In genomic region chr16:52159958-52160504, GRCm38 (mm10) we compare ENCODE assay signal across 23 mouse cellular contexts.
DNase-seq lines count a peak whose midpoint lies in the region; ATAC-seq and TF ChIP-seq lines count a peak whose summit lies in the region.
"Had no signal": no experiment of that assay in that cellular context is flagged by ENCODE, and none has a peak within 500 bp of the region (broad histone marks: within the 10 kb centered on the region; RNA-seq: fewer than 3 reads in every experiment).

No protein-coding gene starts in this region.

- in situ Hi-C loops in CH12.LX (cut with MboI; ENCODE audit: low pct_ligation_motif_present, low pct_unique_long_range_greater_than_20kb, low sequenced_read_pairs) = no loop called here

- H3K4me3 ChIP-seq in embryonic facial prominence, embryonic 14.5 days (ENCODE audit: low read depth, low read length) = no peak overlapping the region
- H3K4me3 ChIP-seq in embryonic facial prominence, embryonic 10.5 days = no peak overlapping the region
- H3K4me3 ChIP-seq in hindbrain, embryonic 15.5 days = no peak overlapping the region
- H3K4me3 ChIP-seq in hindbrain, embryonic 11.5 days (ENCODE audit: low read depth, low read length) = no peak overlapping the region
- no peak overlapping the region for H3K4me3 ChIP-seq in CH12.LX (replicated peaks in 1 of 3; ENCODE audit: low read depth in 2 of 3, low read length in 2 of 3, poor library complexity in 1 of 3)
- H3K4me3 ChIP-seq: embryonic facial prominence, embryonic 13.5 days; forebrain, embryonic 13.5 days; forebrain, embryonic 15.5 days had no signal

- no peak overlapping the region for H3K4me2 ChIP-seq in embryonic facial prominence, embryonic 14.5 days (ENCODE audit: low read depth, low read length)
- no peak overlapping the region for H3K4me2 ChIP-seq in hindbrain, embryonic 15.5 days
- H3K4me2 ChIP-seq in hindbrain, embryonic 11.5 days (replicated peaks; ENCODE audit: low read depth, low read length) = no peak overlapping the region
- no peak overlapping the region for H3K4me2 ChIP-seq in CH12.LX (ENCODE audit: insufficient read depth, low read depth, poor library complexity, severe bottlenecking)
- H3K4me2 ChIP-seq: embryonic facial prominence, embryonic 13.5 days; forebrain, embryonic 13.5 days; forebrain, embryonic 15.5 days had no signal

- H3K9me3 ChIP-seq in embryonic facial prominence, embryonic 14.5 days (ENCODE audit: control insufficient read depth, low read length) = no peaks in the 10 kb centered on the region
- no peaks in the 10 kb centered on the region for H3K9me3 ChIP-seq in embryonic facial prominence, embryonic 10.5 days
- H3K9me3 ChIP-seq in hindbrain, embryonic 15.5 days = no peaks in the 10 kb centered on the region
- H3K9me3 ChIP-seq in hindbrain, embryonic 11.5 days (ENCODE audit: control insufficient read depth, low read length) = no peaks in the 10 kb centered on the region
- H3K9me3 ChIP-seq in CH12.LX (replicated peaks; ENCODE audit: low read length) = no peaks in the 10 kb centered on the region
- H3K9me3 ChIP-seq: embryonic facial prominence, embryonic 13.5 days; forebrain, embryonic 13.5 days; forebrain, embryonic 15.5 days; G1E had no signal

- H3K9ac ChIP-seq in embryonic facial prominence, embryonic 14.5 days (ENCODE audit: low read depth, low read length) = no peak overlapping the region
- no peak overlapping the region for H3K9ac ChIP-seq in hindbrain, embryonic 15.5 days
- no peak overlapping the region for H3K9ac ChIP-seq in hindbrain, embryonic 11.5 days (ENCODE audit: low read depth, low read length)
- H3K9ac ChIP-seq in CH12.LX (ENCODE audit: insufficient read depth, low read depth) = no peak overlapping the region
- H3K9ac ChIP-seq: embryonic facial prominence, embryonic 13.5 days; forebrain, embryonic 13.5 days; forebrain, embryonic 15.5 days; forebrain, postnatal 0 days had no signal

- dilution Hi-C loops in CH12.LX (cut with MboI; ENCODE audit: extremely low pct_ligation_motif_present, extremely low pct_unique_long_range_greater_than_20kb, low sequenced_read_pairs) = no loop called here

- peaks cover 37% of the 10 kb centered on the region for H3K36me3 ChIP-seq in embryonic facial prominence, embryonic 14.5 days (ENCODE audit: control insufficient read depth, insufficient read depth, low read length)
- H3K36me3 ChIP-seq in embryonic facial prominence, embryonic 10.5 days (replicated peaks) = peaks cover 58% of the 10 kb centered on the region
- no peaks in the 10 kb centered on the region for H3K36me3 ChIP-seq in hindbrain, embryonic 15.5 days
- no peaks in the 10 kb centered on the region for H3K36me3 ChIP-seq in hindbrain, embryonic 11.5 days (ENCODE audit: control insufficient read depth, insufficient read depth, low read length)
- peaks cover 0 to 54% of the 10 kb centered on the region in 2 experiments for H3K36me3 ChIP-seq in CH12.LX (replicated peaks in 1 of 2; ENCODE audit: control insufficient read depth in 1 of 2, insufficient read depth in 1 of 2, low read length in 1 of 2)

- no peaks in the 10 kb centered on the region for H3K79me2 ChIP-seq in CH12.LX (replicated peaks; ENCODE audit: control insufficient read depth, extremely low read depth, insufficient read depth, poor library complexity, severe bottlenecking)

- TF ChIP-seq CTCF in CH12.LX (conservative IDR thresholded peaks at IDR 0.05 in 1 of 2, IDR thresholded peaks at IDR 0.05 in 1 of 2; ENCODE audit: low read depth in 2 of 2, low read length in 2 of 2) = no peak

- DNase-seq in embryonic facial prominence, embryonic 14.5 days (ENCODE audit: low spot score) = no peak
- DNase-seq in embryonic facial prominence, embryonic 10.5 days (ENCODE audit: low spot score) = no peak
- DNase-seq in hindbrain, embryonic 11.5 days (ENCODE audit: low spot score) = no peak
- no peak for DNase-seq in CH12.LX (ENCODE audit: extremely low read depth)
- DNase-seq in right cerebral cortex, postnatal 14 days = no peak
- DNase-seq: adrenal gland, adult 8-10 months; adrenal gland, postnatal 14 days; adrenal gland, postnatal 36 days; B cell, adult 2 months; cerebellum, adult 11-12 months; cerebellum, adult 2 months; cerebellum, adult 9-10 months; cerebellum, postnatal 10 days; cerebellum, postnatal 25 days; forebrain, postnatal 0 days had no signal

- ATAC-seq in embryonic facial prominence, embryonic 14.5 days (ENCODE audit: low read depth) = 0 out of 2 replicates have a peak, but pooled peaks have one; percentile 53
- 0 out of 2 replicates have a peak, but pooled peaks have one; percentile 6 for ATAC-seq in hindbrain, embryonic 15.5 days (ENCODE audit: low FRiP score, low read depth)
- ATAC-seq in hindbrain, embryonic 11.5 days (ENCODE audit: low FRiP score) = no peak
- ATAC-seq: activated CD4-positive, CD25-positive, alpha-beta regulatory T cell, adult 4 months; CD4-positive, CD25-positive, alpha-beta regulatory T cell, adult 4 months; forebrain, embryonic 13.5 days; forebrain, embryonic 15.5 days; forebrain, postnatal 0 days; Patski had no signal

- TF ChIP-seq EP300 in CH12.LX (IDR thresholded peaks at IDR 0.05; ENCODE audit: low read length) = no peak

- no peak for TF ChIP-seq RAD21 in CH12.LX (IDR thresholded peaks at IDR 0.05; ENCODE audit: low read depth, low read length)

- H3K27ac ChIP-seq in embryonic facial prominence, embryonic 14.5 days (replicated peaks; ENCODE audit: low read depth, low read length) = no peak overlapping the region
- H3K27ac ChIP-seq in embryonic facial prominence, embryonic 10.5 days (replicated peaks) = no peak overlapping the region
- H3K27ac ChIP-seq in hindbrain, embryonic 15.5 days (replicated peaks) = no peak overlapping the region
- no peak overlapping the region for H3K27ac ChIP-seq in hindbrain, embryonic 11.5 days (ENCODE audit: low read depth, low read length)
- no peak overlapping the region for H3K27ac ChIP-seq in CH12.LX (ENCODE audit: insufficient read depth, low read depth)
- H3K27ac ChIP-seq: embryonic facial prominence, embryonic 13.5 days; forebrain, embryonic 13.5 days; forebrain, embryonic 15.5 days had no signal

- 83% methylated on average over 6 of the region's 6 CpGs for WGBS in embryonic facial prominence, embryonic 14.5 days
- 90% methylated on average over 6 of the region's 6 CpGs for WGBS in embryonic facial prominence, embryonic 10.5 days
- WGBS in hindbrain, embryonic 15.5 days = 85% methylated on average over 6 of the region's 6 CpGs
- WGBS in hindbrain, embryonic 11.5 days = 93% methylated on average over 6 of the region's 6 CpGs

- TF ChIP-seq POLR2A in CH12.LX (IDR thresholded peaks at IDR 0.05; ENCODE audit: low read depth, low read length) = no peak

- no peaks in the 10 kb centered on the region for H3K27me3 ChIP-seq in embryonic facial prominence, embryonic 14.5 days (replicated peaks; ENCODE audit: control insufficient read depth, insufficient read depth, low read length)
- no peaks in the 10 kb centered on the region for H3K27me3 ChIP-seq in embryonic facial prominence, embryonic 10.5 days (replicated peaks; ENCODE audit: low read depth, poor library complexity, severe bottlenecking)
- no peaks in the 10 kb centered on the region for H3K27me3 ChIP-seq in hindbrain, embryonic 15.5 days
- no peaks in the 10 kb centered on the region for H3K27me3 ChIP-seq in hindbrain, embryonic 11.5 days (ENCODE audit: control insufficient read depth, insufficient read depth, low read length)
- no peaks in the 10 kb centered on the region for H3K27me3 ChIP-seq in CH12.LX (replicated peaks)
- H3K27me3 ChIP-seq: embryonic facial prominence, embryonic 13.5 days; forebrain, embryonic 13.5 days; forebrain, embryonic 15.5 days; Patski had no signal

- no peaks in the 10 kb centered on the region for H3K4me1 ChIP-seq in embryonic facial prominence, embryonic 14.5 days (ENCODE audit: control insufficient read depth, insufficient read depth, low read length)
- H3K4me1 ChIP-seq in embryonic facial prominence, embryonic 10.5 days = no peaks in the 10 kb centered on the region
- no peaks in the 10 kb centered on the region for H3K4me1 ChIP-seq in hindbrain, embryonic 15.5 days (replicated peaks)
- H3K4me1 ChIP-seq in hindbrain, embryonic 11.5 days (replicated peaks; ENCODE audit: control insufficient read depth, insufficient read depth, low read length) = no peaks in the 10 kb centered on the region
- peaks cover 0 to 18% of the 10 kb centered on the region in 2 experiments; a peak in 2 of 4 replicates for H3K4me1 ChIP-seq in CH12.LX (ENCODE audit: control insufficient read depth in 1 of 2, insufficient read depth in 2 of 2)
- H3K4me1 ChIP-seq: embryonic facial prominence, embryonic 13.5 days had no signal

TF ChIP-seq in CH12.LX, 34 proteins besides CTCF, POLR2A, EP300 and RAD21:
- TF ChIP-seq POLR2AphosphoS2 (IDR thresholded peaks at IDR 0.05; ENCODE audit: low read depth, low read length) (no peak), MAFK (IDR thresholded peaks at IDR 0.05; ENCODE audit: insufficient replicate concordance, low read length) (peak; percentile 65; the same call in 1 of the 2 replicates)
TF ChIP-seq in CH12.LX: peak in this region for 1.
